Mouse (Mus musculus) right cerebral cortex, postnatal 4 days (tissue): ENCODE measurements around the gene Snapc4.
"Not testable (repeated sequence)": the region's sequence is repeated elsewhere in the genome, so short reads cannot be mapped to it uniquely, and the experiment has no call there.

Experiments used
- DNase-seq: peaks from one replicate; pipeline ENCODE4 v3.0.0-alpha.2; 2022

The Snapc4 gene

GRCm38 (mm10) chr2:26380131-26380771 is at the start of gene Snapc4:
Gene Snapc4 (minus strand): TSS chr2:26380653.
- DNase-seq: peak; percentile 83

- DNase-seq: no peak
Observed at GRCm38 (mm10) chr2:26429851-26430250, 49.4 kb upstream of the Snapc4 start.

GRCm38 (mm10) chr2:26424541-26424940 is 44.1 kb upstream of the Snapc4 start:
- DNase-seq: no peak

- DNase-seq: no peak
Observed at GRCm38 (mm10) chr2:26423086-26423485, 42.6 kb upstream of the Snapc4 start.

GRCm38 (mm10) chr2:26421969-26422368 is 41.5 kb upstream of the Snapc4 start:
- no peak for DNase-seq

- DNase-seq: no peak
Observed at GRCm38 (mm10) chr2:26418120-26418519, 37.7 kb upstream of the Snapc4 start.

GRCm38 (mm10) chr2:26417066-26417465 is 36.6 kb upstream of the Snapc4 start:
- no peak for DNase-seq

GRCm38 (mm10) chr2:26410931-26411411 is 30.5 kb upstream of the Snapc4 start:
- DNase-seq: no peak

GRCm38 (mm10) chr2:26410091-26410490 is 29.6 kb upstream of the Snapc4 start:
- no peak for DNase-seq

GRCm38 (mm10) chr2:26409362-26409761 is 28.9 kb upstream of the Snapc4 start:
- no peak for DNase-seq

- peak; percentile 99 for DNase-seq
Observed at GRCm38 (mm10) chr2:26408515-26409356, 28.3 kb upstream of the Snapc4 start, which contains the start of gene Inpp5e. Gene Inpp5e (minus strand): TSS chr2:26409203.

- DNase-seq: no peak
Observed at GRCm38 (mm10) chr2:26403306-26403705, 22.9 kb upstream of the Snapc4 start.

GRCm38 (mm10) chr2:26402265-26402664 is 21.8 kb upstream of the Snapc4 start:
- DNase-seq: no peak

- DNase-seq: no peak
Observed at GRCm38 (mm10) chr2:26401023-26401422, 20.6 kb upstream of the Snapc4 start.

- no peak for DNase-seq
Observed at GRCm38 (mm10) chr2:26400296-26400695, 19.8 kb upstream of the Snapc4 start.

GRCm38 (mm10) chr2:26399647-26400046 is 19.2 kb upstream of the Snapc4 start:
- DNase-seq: no peak

- no peak for DNase-seq
Observed at GRCm38 (mm10) chr2:26398978-26399377, 18.5 kb upstream of the Snapc4 start.

- DNase-seq: no peak
Observed at GRCm38 (mm10) chr2:26391617-26392016, 11.2 kb upstream of the Snapc4 start.

- DNase-seq: no peak
Observed at GRCm38 (mm10) chr2:26390954-26391353, 10.5 kb upstream of the Snapc4 start.

- peak; percentile 87 for DNase-seq
Observed at GRCm38 (mm10) chr2:26389154-26389690, 8.8 kb upstream of the Snapc4 start, which contains the start of the genes Entr1 and Pmpca. Gene Entr1 (minus strand): TSS chr2:26389316. Gene Pmpca (plus strand): TSS chr2:26389339.

GRCm38 (mm10) chr2:26388682-26389153 is 8.3 kb upstream of the Snapc4 start:
- no peak for DNase-seq

- no peak for DNase-seq
Observed at GRCm38 (mm10) chr2:26387713-26388112, 7.3 kb upstream of the Snapc4 start.

- DNase-seq: not testable (repeated sequence)
Observed at GRCm38 (mm10) chr2:26380871-26381270, 418 bp upstream of the Snapc4 start.
